Mouse (Mus musculus): Measurements from ENCODE around the gene Chchd5.

- no peak for TF ChIP-seq CTCF (IDR thresholded peaks at IDR 0.05; ENCODE audit: insufficient read depth, low read length)
- no peak for TF ChIP-seq POLR2A (IDR thresholded peaks at IDR 0.05; ENCODE audit: borderline replicate concordance, extremely low read depth, low read depth, low read length)
These were observed 42.0 kb upstream of the Chchd5 start for GRCm38 (mm10) chr2:129087520-129087919.

Data from lung, adult 2 months (tissue).